Mouse (Mus musculus) lung, adult 2 months (tissue): Measurements from ENCODE around the gene Hoxc12.

Experiments used
- CTCF ChIP-seq: fragments of 200-500 bp; IDR thresholded peaks from 2 replicates; pipeline ENCODE4 v1.5.1; 2011; ENCODE audit warnings: mild to moderate bottlenecking, low read length, control low read depth; ENCODE audit not compliant: insufficient read depth
- POLR2A ChIP-seq: fragments of 200-500 bp; IDR thresholded peaks from 2 replicates; pipeline ENCODE4 v1.6.1; 2011; ENCODE audit warnings: low read depth, mild to moderate bottlenecking, control low read depth, low read length, borderline replicate concordance; ENCODE audit errors: extremely low read depth

GRCm38 (mm10) chr15:102927032-102927645 lies 9.4 kb upstream of the Hoxc12 start:
- no peak for TF ChIP-seq POLR2A
- no peak for TF ChIP-seq CTCF
